Mouse (Mus musculus) right cerebral cortex, adult 2 months (tissue): ENCODE measurements around the gene Aftph.

Source experiments
- DNase-seq, 2 experiments: peaks; one replicate each; pipeline ENCODE4 v3.0.0; 2021 to 2022; ENCODE audit warnings: low spot score in 2 of 2

Aftph gene

GRCm38 (mm10) chr11:20728044-20728443 lies 13.3 kb downstream of the Aftph start:
- no peak for DNase-seq

- DNase-seq = no peak
Measured at GRCm38 (mm10) chr11:20723572-20723971, 17.8 kb downstream of the Aftph start.

- no peak for DNase-seq
Measured at GRCm38 (mm10) chr11:20712068-20712671, 29.2 kb downstream of the Aftph start.

- peak; percentile 72 for DNase-seq
Measured at GRCm38 (mm10) chr11:20691000-20691399, 50.4 kb downstream of the Aftph start.

GRCm38 (mm10) chr11:20681679-20682078 lies 59.7 kb downstream of the Aftph start:
- DNase-seq = no peak

- no peak for DNase-seq
Measured at GRCm38 (mm10) chr11:20680781-20681180, 60.6 kb downstream of the Aftph start.

- no peak for DNase-seq
Measured at GRCm38 (mm10) chr11:20679396-20679795, 62.0 kb downstream of the Aftph start.

GRCm38 (mm10) chr11:20672513-20672912 lies 68.9 kb downstream of the Aftph start:
- no peak for DNase-seq

GRCm38 (mm10) chr11:20671789-20672392 lies 69.5 kb downstream of the Aftph start:
- DNase-seq = no peak

GRCm38 (mm10) chr11:20664878-20665277 lies 76.5 kb downstream of the Aftph start:
- no peak for DNase-seq

- DNase-seq = no peak
Measured at GRCm38 (mm10) chr11:20663580-20664198, 77.7 kb downstream of the Aftph start.

- DNase-seq = no peak
Measured at GRCm38 (mm10) chr11:20662811-20663210, 78.6 kb downstream of the Aftph start.

GRCm38 (mm10) chr11:20661652-20662051 lies 79.7 kb downstream of the Aftph start:
- no peak for DNase-seq

GRCm38 (mm10) chr11:20660111-20661097 lies 81.0 kb downstream of the Aftph start:
- DNase-seq = no peak

GRCm38 (mm10) chr11:20659094-20659493 lies 82.3 kb downstream of the Aftph start:
- DNase-seq = peak in 1 of 2 experiments; percentile 52

GRCm38 (mm10) chr11:20656711-20657057 lies 84.7 kb downstream of the Aftph start:
- DNase-seq = no peak

- peak; percentile 46 to 70 for DNase-seq
Measured at GRCm38 (mm10) chr11:20655795-20656710, 85.3 kb downstream of the Aftph start.

- no peak for DNase-seq
Measured at GRCm38 (mm10) chr11:20651166-20651565, 90.2 kb downstream of the Aftph start.

GRCm38 (mm10) chr11:20650006-20650639 lies 91.3 kb downstream of the Aftph start:
- no peak for DNase-seq

- DNase-seq = no peak
Measured at GRCm38 (mm10) chr11:20649477-20649876, 91.9 kb downstream of the Aftph start.
